In genomic region chr3:53657744-53658534, GRCm38 (mm10) we compare ENCODE assay signal across 9 mouse cellular contexts. TPM values are rescaled to one million over a fixed set of nuclear protein-coding genes. Genes with fewer than 3 reads are reported as not detected.
DNase-seq lines count a peak whose midpoint lies in the region; ATAC-seq and TF ChIP-seq lines count a peak whose summit lies in the region.
"Had no signal": no experiment of that assay in that cellular context is flagged by ENCODE, and none has a peak within 500 bp of the region (broad histone marks: within the 10 kb centered on the region; RNA-seq: fewer than 3 reads in every experiment).

No protein-coding gene starts in this region.

- intact Hi-C loops in gastrocnemius, adult 2 months (cut with DNase I), result loop anchor here (2.0 to 5.0 kb wide), 2 partner anchors 67 to 131 kb away; no protein-coding TSS in a partner anchor
- intact Hi-C loops in gastrocnemius, postnatal 14 days (cut with DNase I; ENCODE audit: low total_unique reads), result loop anchor here (2.0 kb wide), 1 partner anchor 67 kb away; no protein-coding TSS in a partner anchor

- DNase-seq in gastrocnemius, adult 2 months, result peak; percentile 36
- no peak for DNase-seq in gastrocnemius, postnatal 14 days
- DNase-seq in R1 (ENCODE audit: low read depth, low spot score), result peak; percentile 33
- peak; percentile 81 for DNase-seq in kidney, postnatal 0 days (ENCODE audit: low spot score)
- peak; percentile 48 for DNase-seq in lung, postnatal 36 days
- no peak for DNase-seq in natural killer cell, adult 2 months (ENCODE audit: low spot score in 2 of 2)
- DNase-seq in cerebellum, adult 11-12 months, result no peak

- H3K4me1 ChIP-seq in heart, embryonic 11.5 days (ENCODE audit: control insufficient read depth, insufficient read depth, low read length), result peaks cover 6% of the 10 kb centered on the region; the same call in 1 of the 2 replicates
- peaks cover 5% of the 10 kb centered on the region; the same call in 1 of the 2 replicates for H3K4me1 ChIP-seq in kidney, postnatal 0 days (replicated peaks; ENCODE audit: insufficient read depth, low read length)

- H3K4me3 ChIP-seq in gastrocnemius, adult 2 months, result peak overlapping the region; percentile 85
- H3K4me3 ChIP-seq in heart, embryonic 11.5 days (ENCODE audit: low read depth, low read length), result peak overlapping the region; percentile 60
- H3K4me3 ChIP-seq in kidney, postnatal 0 days (replicated peaks; ENCODE audit: low read depth, low read length), result peak overlapping the region; percentile 53

- peaks cover 13% of the 10 kb centered on the region; the same call in 1 of the 2 replicates for H3K27me3 ChIP-seq in heart, embryonic 11.5 days (ENCODE audit: control insufficient read depth, insufficient read depth, low read length)
- H3K27me3 ChIP-seq in kidney, postnatal 0 days (ENCODE audit: insufficient read depth, low read length), result no peaks in the 10 kb centered on the region

- 0 out of 2 replicates have a peak, but pooled peaks cover 3% of the 10 kb centered on the region for H3K9me3 ChIP-seq in heart, embryonic 11.5 days (replicated peaks; ENCODE audit: control insufficient read depth, low read length)
- H3K9me3 ChIP-seq in kidney, postnatal 0 days (replicated peaks; ENCODE audit: low read length), result peaks cover 10% of the 10 kb centered on the region; the same call in 1 of the 2 replicates

- no peak overlapping the region for H3K27ac ChIP-seq in gastrocnemius, adult 2 months
- H3K27ac ChIP-seq in heart, embryonic 11.5 days (ENCODE audit: low read depth, low read length), result peak overlapping the region; percentile 35; the same call in 1 of the 2 replicates
- H3K27ac ChIP-seq in kidney, postnatal 0 days, result peak overlapping the region; percentile 79; the same call in 1 of the 2 replicates

- WGBS in heart, embryonic 11.5 days (ENCODE audit: insufficient replicate concordance), result under 1% methylated on average over 21 of the region's 21 CpGs
- under 1% methylated on average over 21 of the region's 21 CpGs for WGBS in kidney, postnatal 0 days

- peak overlapping the region; percentile 99 for H3K4me2 ChIP-seq in heart, embryonic 11.5 days
- peak overlapping the region; percentile 88 for H3K4me2 ChIP-seq in kidney, postnatal 0 days (ENCODE audit: low read length)

- H3K36me3 ChIP-seq in heart, embryonic 11.5 days (ENCODE audit: control insufficient read depth, insufficient read depth, low read length), result no peaks in the 10 kb centered on the region; the same call in 1 of the 2 replicates
- H3K36me3 ChIP-seq in kidney, postnatal 0 days (ENCODE audit: insufficient read depth, low read length), result peaks cover 15% of the 10 kb centered on the region; the same call in 1 of the 2 replicates
- H3K36me3 ChIP-seq: G1E had no signal

- H3K9ac ChIP-seq in heart, embryonic 11.5 days (ENCODE audit: low read depth, low read length), result peak overlapping the region; percentile 39; the same call in 1 of the 2 replicates
- H3K9ac ChIP-seq in kidney, postnatal 0 days (ENCODE audit: low read depth, low read length), result peak overlapping the region; percentile 36; the same call in 1 of the 2 replicates

- TF ChIP-seq CTCF in gastrocnemius, adult 2 months (IDR thresholded peaks at IDR 0.05), result peak; percentile 65
- peak; percentile 75 for TF ChIP-seq CTCF in kidney, postnatal 0 days (IDR thresholded peaks at IDR 0.05; ENCODE audit: low read depth)

- ATAC-seq in heart, embryonic 11.5 days (replicated peaks; ENCODE audit: insufficient number of reproducible peaks, low FRiP score, low TSS enrichment), result no peak
- ATAC-seq in kidney, postnatal 0 days (replicated peaks; ENCODE audit: low FRiP score, low read depth), result no peak

RNA-seq across cellular contexts. Expression of gene Frem2, which starts 0.8 kb away (rescaled TPM):
- 1 to 10 TPM in 1 of 2 experiments, under 1 TPM in 1; 0.94 to 3.9 TPM for total RNA-seq in gastrocnemius, adult 2 months (2021)
- total RNA-seq in gastrocnemius, postnatal 14 days (2021), result 1 to 10 TPM; 7.0 to 9.4 TPM
- 4.8 TPM in 2 replicates for polyA plus RNA-seq in heart, embryonic 11.5 days (2014; fragmentation: Nextera tagmentation; extraction: Ambion mirVana)
- 9.0 and 10.8 TPM in 2 replicates for polyA plus RNA-seq in kidney, postnatal 0 days (2015; fragmentation: Nextera tagmentation; extraction: Ambion mirVana)
- polyA plus RNA-seq: G1E had no signal

Comparison
In these comparisons a context has a peak if more than half of its experiments do, and no peak if none do; other contexts are left out.
1. DNase-seq: peak in gastrocnemius, adult 2 months (single experiment), R1 (single experiment), kidney, postnatal 0 days (single experiment) and lung, postnatal 36 days (single experiment); none in gastrocnemius, postnatal 14 days (single experiment), natural killer cell, adult 2 months (0 of 2) and cerebellum, adult 11-12 months (single experiment).
2. Peak in every context shown above with its lines, with median percentiles within 50 percentile points of each other: H3K4me3 ChIP-seq.